Comparison of ENCODE assay signal across 8 mouse cellular contexts in genomic region chr2:129065437-129066282, GRCm38 (mm10). TPM values are rescaled to one million over a fixed set of nuclear protein-coding genes. Genes with fewer than 3 reads are reported as not detected.
DNase-seq lines count a peak whose midpoint lies in the region.

TSS of gene Ttl (plus strand) at chr2:129065942.

- H3K27me3 ChIP-seq in megakaryocyte, embryonic 14.5 days (replicated peaks), result peaks cover 29% of the 10 kb centered on the region

- intact Hi-C loops in left cerebral cortex, postnatal 10 days (cut with DNase I), result no loop called here

- H3K36me3 ChIP-seq in megakaryocyte, embryonic 14.5 days (replicated peaks; ENCODE audit: low read length), result no peaks in the 10 kb centered on the region

- no peaks in the 10 kb centered on the region for H3K9me3 ChIP-seq in megakaryocyte, embryonic 14.5 days

- DNase-seq in adrenal gland, adult 2 months, result peak; percentile 90
- peak; percentile 77 for DNase-seq in embryo, embryonic 10 days (ENCODE audit: low spot score)
- peak; percentile 82 for DNase-seq in gastrocnemius, postnatal 10 days
- peak; percentile 5 for DNase-seq in hindlimb bud, embryonic 11.5 days (ENCODE audit: extremely low spot score, low read depth, low spot score)
- peak; percentile 33 to 84 for DNase-seq in left cerebral cortex, postnatal 10 days (ENCODE audit: extremely low spot score in 1 of 2, low spot score in 2 of 2)
- DNase-seq in right cerebral cortex, adult 2 months (ENCODE audit: low spot score in 2 of 2), result peak; percentile 66 to 74
- DNase-seq in urinary bladder, postnatal 10 days (ENCODE audit: low spot score), result peak; percentile 19

- H3K4me3 ChIP-seq in megakaryocyte, embryonic 14.5 days (replicated peaks), result peak within 1 kb of the TSS; percentile 98

- H3K4me1 ChIP-seq in megakaryocyte, embryonic 14.5 days, result peaks cover 21% of the 10 kb centered on the region

RNA-seq across cellular contexts. Expression of gene Ttl, which starts in this region (rescaled TPM):
- total RNA-seq in adrenal gland, adult 2 months (2021), result 10 to 100 TPM in 1 of 2 experiments, 1 to 10 TPM in 1; 7.5 to 13.4 TPM
- 4.7 and 5.6 TPM in 2 replicates for polyA plus RNA-seq in adrenal gland, adult 2 months (2012; rRNA removed)
- total RNA-seq in gastrocnemius, postnatal 10 days (2021), result 10 to 100 TPM in 1 of 2 experiments, 1 to 10 TPM in 1; 8.9 to 11.2 TPM
- 10 to 100 TPM; 85.0 to 90.5 TPM for total RNA-seq in left cerebral cortex, postnatal 10 days (2021)
- 0.32 and 1.1 TPM in 2 replicates for polyA plus RNA-seq in megakaryocyte, embryonic 14.5 days (2012; ENCODE audit: insufficient read depth, low replicate concordance)

Comparison
In these comparisons a context has a peak if more than half of its experiments do, and no peak if none do; other contexts are left out.
1. Peak in every context shown above with its lines: DNase-seq and H3K4me3 ChIP-seq.
2. RNA of gene Ttl (total RNA-seq): 85.0 to 90.5 TPM in left cerebral cortex, postnatal 10 days; 7.5 to 13.4 TPM in adrenal gland, adult 2 months and 8.9 to 11.2 TPM in gastrocnemius, postnatal 10 days; every median in the first group is over 4 times any median in the second.
3. DNase-seq: peak in every context shown above with its lines; median percentile 90 in adrenal gland, adult 2 months; 82 in gastrocnemius, postnatal 10 days; 77 in embryo, embryonic 10 days; 70 in right cerebral cortex, adult 2 months; 58 in left cerebral cortex, postnatal 10 days; 19 in urinary bladder, postnatal 10 days; 5 in hindlimb bud, embryonic 11.5 days.